Mouse (Mus musculus): ENCODE measurements at regions not wholly inside any gene's neighbourhood (a gene's known extent, or its start where the extent isn't known, plus 50 kb on each side); places are given as distances from the start of the nearest gene placed in this dataset.

DNA sequence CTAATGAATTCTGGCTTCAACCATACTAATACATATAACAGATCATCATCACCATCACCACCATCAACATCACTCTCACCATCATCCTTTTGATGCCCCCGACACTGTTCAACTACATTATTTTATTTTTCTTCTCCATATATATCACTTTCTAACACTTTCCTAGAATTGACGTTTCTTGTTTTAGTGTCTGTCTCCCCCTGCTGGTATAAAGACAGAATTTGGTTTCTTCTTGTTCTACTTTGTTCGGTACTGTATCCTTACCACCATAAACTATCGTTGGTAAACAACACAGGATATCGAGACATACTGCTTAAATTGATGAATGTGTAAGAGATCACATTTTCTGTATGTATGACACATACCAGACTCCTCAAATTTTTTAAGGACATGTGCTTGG, 92.5 kb upstream of the Tab3 start:
- intact Hi-C loops (cut with DNase I) = loop anchor here (5.0 kb wide), 1 partner anchor 1479 kb away; no protein-coding TSS in a partner anchor

DNA sequence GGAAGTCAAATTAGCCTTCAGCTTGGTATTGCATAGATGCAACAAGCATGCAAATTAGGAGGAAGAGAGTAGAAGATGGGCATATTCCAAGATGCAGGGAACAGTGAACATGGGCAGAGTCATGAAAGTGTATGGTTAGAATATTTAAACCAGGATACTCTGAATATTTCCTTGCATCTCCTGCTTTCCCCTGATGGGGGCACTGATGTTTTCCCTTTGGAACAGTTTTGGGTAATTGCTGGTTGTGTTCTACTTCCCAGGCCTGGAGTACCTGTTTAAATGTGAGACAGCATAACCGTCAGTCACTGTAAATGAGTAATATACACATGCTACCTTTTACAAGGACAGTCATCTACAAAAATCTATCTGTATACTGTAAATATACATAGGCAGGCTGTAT, 76.9 kb upstream of the Tab3 start:
- intact Hi-C loops (cut with DNase I) = loop anchor here (5.0 kb wide), 1 partner anchor 150 kb away; no protein-coding TSS in a partner anchor
